Mouse (Mus musculus) left cerebral cortex, postnatal 10 days (tissue): Measurements from ENCODE around the gene Chst15. TPM values are rescaled to one million over a fixed set of nuclear protein-coding genes. Genes with fewer than 3 reads are reported as not detected.

Source experiments
- DNase-seq, 2 experiments: peaks; one replicate each; pipeline ENCODE4 v3.0.0; 2021 to 2022; ENCODE audit warnings: low spot score in 2 of 2, mixed read lengths in 1 of 2; ENCODE audit errors: extremely low spot score in 1 of 2
- intact Hi-C: fragments of 180-260 bp; cut with DNase I; formaldehyde crosslinking; loops from one replicate; pipeline ENCODE4 v1.15.1; 2025
- total RNA-seq, 2 experiments: library from RNA; stranded (reverse); gene quantifications; 2 replicates each; pipeline ENCODE4 v1.2.3; 2021

Gene Chst15
- total RNA-seq, 2 experiments from 2014 or later, result 31.3 to 37.3 TPM

DNA sequence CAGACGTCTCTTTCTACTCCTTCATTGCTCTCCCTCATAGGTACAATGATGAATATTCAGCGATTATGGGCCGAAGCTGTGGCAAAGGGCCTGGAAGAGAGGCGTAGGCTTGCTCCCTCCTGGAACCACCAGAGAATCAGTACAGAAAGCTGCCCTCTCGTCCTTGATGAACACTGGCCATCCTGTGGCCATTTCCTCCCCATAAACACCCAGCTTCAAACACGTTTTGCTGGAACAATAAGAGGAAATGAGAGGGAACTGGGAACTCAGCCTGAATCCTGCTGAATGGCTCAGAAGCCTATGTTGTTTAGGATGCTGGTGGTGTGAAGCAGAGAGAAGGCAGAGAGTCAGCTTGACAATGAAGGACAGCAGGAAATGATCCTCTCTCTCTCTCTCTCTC, 21.3 kb upstream of the Chst15 start:
- intact Hi-C loops, result no loop called here

DNA sequence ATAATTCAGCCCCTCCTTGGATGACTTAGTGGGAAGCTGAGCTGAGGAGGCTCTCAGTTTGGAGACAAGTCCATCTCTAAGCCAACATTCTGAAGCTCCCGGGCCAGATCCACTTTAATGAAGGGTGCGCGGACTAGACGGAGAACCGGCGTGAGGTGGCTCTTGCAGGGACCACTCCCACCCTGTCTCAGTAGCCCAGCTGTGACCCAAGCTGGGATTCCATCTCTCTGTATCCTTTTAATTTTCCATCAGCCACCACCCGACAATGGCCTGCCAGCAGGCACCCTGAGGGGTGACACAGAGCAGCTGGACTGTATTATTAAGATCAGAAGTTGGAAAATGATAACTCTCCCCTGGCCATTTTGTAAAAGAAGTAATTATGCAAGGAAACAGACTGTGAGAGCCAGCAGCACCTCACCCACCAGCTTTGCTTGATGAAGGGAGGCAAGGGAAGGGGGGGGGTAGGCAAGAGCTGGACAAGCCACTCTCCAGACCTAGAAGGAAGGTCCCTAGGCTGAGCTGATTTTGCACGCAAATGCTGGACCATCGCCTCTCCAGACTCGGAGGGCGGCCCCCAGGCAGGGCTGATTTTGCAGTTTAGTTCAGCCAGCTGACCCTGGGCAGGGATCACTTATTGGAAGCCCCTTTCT, 20.4 kb upstream of the Chst15 start:
- intact Hi-C loops, result no loop called here
- no peak for DNase-seq

More for the DNA sequence above, 21.3 kb upstream of the Chst15 start:
- no peak for DNase-seq

- DNase-seq, result no peak
- intact Hi-C loops, result no loop called here
Observed at GRCm38 (mm10) chr7:132336781-132337180, 19.8 kb upstream of the Chst15 start.

- intact Hi-C loops, result no loop called here
- no peak for DNase-seq
Observed at GRCm38 (mm10) chr7:132335367-132335766, 18.3 kb upstream of the Chst15 start.

- no peak for DNase-seq
- intact Hi-C loops, result no loop called here
Observed at GRCm38 (mm10) chr7:132333078-132333477, 16.1 kb upstream of the Chst15 start.

DNA sequence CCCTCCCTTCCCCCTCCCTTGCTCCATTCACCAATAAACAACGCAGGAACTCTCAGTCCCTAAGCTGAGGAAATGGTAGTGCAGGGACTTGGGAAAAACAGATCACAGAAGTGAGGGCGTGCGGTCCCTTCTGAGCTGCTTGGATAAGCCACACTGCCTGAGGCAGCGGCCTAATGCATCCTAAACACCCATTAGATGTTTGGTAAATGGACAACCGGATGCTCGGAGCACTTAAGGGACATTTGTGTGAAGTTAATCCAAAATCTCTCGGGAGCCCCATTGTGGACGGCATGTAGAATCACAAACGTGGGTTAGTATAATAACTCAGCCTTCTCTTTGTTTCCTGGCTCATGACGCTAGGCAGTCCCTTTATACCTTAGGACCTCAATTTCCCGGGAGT, 15.1 kb upstream of the Chst15 start:
- intact Hi-C loops, result no loop called here
- no peak for DNase-seq

- DNase-seq, result no peak
- intact Hi-C loops, result no loop called here
Observed at GRCm38 (mm10) chr7:132330179-132330578, 13.2 kb upstream of the Chst15 start.

DNA sequence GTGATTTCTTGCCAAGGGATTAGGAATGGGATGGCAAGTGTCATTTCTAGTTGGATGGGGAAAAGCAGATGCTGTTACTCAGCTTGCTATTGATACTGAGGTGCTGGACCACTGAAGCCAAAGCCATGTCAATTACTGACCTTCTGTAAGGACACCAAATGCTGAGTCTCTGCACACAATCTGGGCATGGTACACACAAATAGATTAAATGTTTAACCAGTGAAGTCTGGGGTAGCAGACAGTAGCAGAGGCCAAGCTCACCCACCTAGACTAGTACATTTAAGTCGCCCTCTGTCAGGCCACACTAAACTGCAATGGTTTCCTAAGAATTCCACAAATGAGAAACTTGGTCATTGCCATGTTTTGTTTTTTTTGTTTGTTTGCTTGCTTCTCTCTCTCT, 11.6 kb upstream of the Chst15 start:
- DNase-seq, result no peak
- intact Hi-C loops, result no loop called here

- intact Hi-C loops, result no loop called here
- peak in 1 of 2 experiments; percentile 57 for DNase-seq
Observed at GRCm38 (mm10) chr7:132325549-132326331, 8.7 kb upstream of the Chst15 start.

GRCm38 (mm10) chr7:132323430-132323829, 6.4 kb upstream of the Chst15 start:
- no peak for DNase-seq
- intact Hi-C loops, result no loop called here

- intact Hi-C loops, result no loop called here
- no peak for DNase-seq
Observed at GRCm38 (mm10) chr7:132321392-132321958, 4.4 kb upstream of the Chst15 start.

- peak; percentile 34 to 81 for DNase-seq
- intact Hi-C loops, result loop anchor here (2.0 to 5.0 kb wide), 4 partner anchors 51 to 236 kb away; no protein-coding TSS in a partner anchor
Observed at GRCm38 (mm10) chr7:132316101-132317035, 660 bp downstream of the Chst15 start.

DNA sequence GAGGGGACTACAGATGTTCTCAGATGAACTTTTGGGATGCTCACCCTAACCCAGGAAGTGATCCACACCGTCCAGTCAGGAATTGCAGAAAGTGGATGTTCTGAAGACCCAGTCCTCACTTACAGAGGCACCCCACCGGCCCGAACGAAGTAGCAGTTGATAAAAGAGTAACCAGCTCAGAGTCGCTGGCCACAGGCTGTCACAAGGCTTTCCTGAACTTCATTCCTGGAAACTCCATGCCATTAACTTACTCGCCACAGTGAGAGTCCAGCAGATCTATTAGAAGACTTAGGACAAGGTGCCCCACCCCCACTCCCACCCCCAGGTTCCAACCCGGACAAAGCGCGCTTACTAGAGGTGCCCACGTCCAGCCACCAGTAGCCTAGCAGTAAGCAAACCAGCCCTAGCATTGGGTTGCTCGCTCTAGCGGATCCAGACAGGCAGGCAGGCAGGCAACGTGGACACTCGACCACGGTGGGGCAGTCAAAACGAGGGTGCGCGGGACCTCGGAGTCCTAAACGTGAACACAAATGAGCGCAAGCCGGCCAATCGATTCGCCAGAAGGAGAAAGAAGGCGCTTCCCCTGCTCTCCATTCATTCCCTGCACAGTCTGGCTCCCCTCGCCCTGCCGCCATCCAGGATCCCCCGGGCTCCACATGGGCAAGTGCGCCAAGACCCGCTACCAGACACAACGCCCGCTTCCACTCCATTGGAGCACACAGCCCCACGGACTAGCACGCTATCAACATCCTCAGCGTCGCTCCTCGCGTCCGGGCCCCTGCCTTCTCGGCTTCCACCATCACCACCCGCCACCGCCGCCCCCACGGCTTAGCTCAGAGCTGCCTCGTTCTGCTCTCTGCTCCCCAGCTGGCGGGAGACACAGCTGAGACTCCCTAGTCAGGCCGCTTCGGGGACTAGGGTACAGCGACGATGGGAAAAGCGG, 1.6 kb downstream of the Chst15 start:
- intact Hi-C loops, result loop anchor here (2.0 to 5.0 kb wide), 5 partner anchors 52 to 237 kb away; no protein-coding TSS in a partner anchor
- peak; percentile 78 to 91 for DNase-seq

DNA sequence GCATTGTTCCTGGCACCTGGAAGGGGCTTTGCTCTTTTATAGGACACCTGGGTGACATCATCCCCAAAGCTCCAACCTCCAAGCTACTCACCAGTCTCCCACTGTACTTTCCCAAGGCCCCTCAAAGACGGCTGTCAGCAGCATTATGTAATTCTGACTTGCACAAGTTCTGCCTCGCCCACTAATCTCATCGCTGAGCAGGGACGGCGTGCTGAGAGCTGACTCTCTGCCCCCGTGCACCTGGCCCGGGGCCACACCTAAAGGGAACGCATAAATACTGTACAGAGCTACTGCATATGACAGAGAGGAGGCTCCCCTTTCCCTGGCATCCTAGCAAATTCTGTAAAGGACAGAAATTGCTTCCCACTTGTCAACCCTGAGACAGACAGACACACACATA, 4.6 kb downstream of the Chst15 start:
- DNase-seq, result peak in 1 of 2 experiments; percentile 49
- intact Hi-C loops, result no loop called here

GRCm38 (mm10) chr7:132308537-132309191, 8.4 kb downstream of the Chst15 start:
- intact Hi-C loops, result loop anchor here (5.0 kb wide), 1 partner anchor 396 kb away; no protein-coding TSS in a partner anchor
- no peak for DNase-seq

DNA sequence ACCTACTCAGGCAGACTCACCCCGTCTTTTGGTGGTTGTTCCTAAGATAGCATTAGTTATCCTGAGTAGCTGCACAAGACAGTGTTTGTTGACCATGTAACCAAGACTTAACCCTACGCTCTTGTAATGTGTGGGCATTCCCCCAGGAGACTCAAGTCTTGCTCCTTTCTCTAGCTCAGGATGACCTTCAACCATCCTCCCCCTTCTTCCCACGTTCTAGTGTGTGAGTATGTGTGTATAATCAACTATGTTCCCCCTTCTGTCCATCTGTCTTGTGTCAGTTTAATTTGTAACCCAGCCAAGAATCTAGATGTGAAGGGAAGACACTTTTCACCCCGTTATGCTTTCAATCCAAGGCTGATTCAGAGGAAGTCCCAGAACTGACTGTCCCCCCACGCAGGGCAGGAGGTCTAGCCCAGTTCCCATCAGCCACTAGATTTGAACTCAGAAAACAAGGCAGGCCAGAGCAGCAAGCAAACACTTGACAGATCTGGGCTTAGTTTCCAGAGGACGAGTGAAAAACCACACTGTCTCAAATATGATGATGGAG, 9.2 kb downstream of the Chst15 start:
- intact Hi-C loops, result loop anchor here (5.0 kb wide), 1 partner anchor 395 kb away; no protein-coding TSS in a partner anchor
- DNase-seq, result no peak
